Mouse (Mus musculus) monocyte, adult 2 months (primary cell): Measurements from ENCODE around the gene Gpatch1.

ENCODE experiments used
- DNase-seq, 2 experiments: peaks; one replicate each; pipeline ENCODE4 v3.0.0; 2022; ENCODE audit warnings: low spot score in 2 of 2, low read depth in 1 of 2

The Gpatch1 gene

DNA sequence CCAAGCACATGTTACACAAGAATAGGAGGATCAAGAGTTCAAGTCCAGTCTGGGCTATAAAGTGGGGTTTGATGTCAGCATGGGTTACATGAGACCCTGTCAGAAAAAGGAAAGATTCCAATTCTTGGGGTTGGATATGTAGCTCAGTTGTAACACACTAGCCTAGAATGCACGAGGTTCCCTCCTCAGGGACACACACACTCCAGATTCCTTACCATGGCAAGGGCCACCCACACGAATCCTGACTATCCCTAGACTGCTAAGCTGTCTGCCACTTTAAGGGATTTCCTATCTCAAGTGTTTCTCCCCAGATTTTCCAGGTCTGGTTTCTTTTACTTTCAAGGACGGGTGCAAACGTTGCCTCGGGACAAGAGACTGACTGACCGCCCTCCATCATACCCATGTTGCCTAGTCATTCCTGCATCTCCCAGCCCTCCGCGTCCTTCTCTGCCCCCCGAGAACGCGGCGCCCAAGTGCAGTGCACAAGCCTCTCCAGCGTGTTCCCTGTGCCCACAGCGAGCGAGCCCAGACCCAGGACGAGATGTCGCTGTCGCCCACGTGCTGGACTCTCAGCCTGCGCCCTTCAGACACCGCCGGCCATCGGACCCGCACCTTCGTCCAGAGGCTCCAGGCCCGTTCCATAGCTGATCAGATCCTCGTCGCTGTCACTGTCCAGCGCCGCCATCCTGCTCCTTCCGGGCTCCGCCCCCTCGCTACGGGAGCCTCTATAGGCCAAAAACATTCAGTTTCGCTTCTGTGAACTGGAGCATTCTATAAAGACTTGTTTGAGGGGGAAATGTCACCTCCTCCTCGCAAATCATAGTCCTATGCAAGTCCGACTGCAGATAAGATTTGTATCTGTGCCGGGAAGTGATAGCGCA lies at the start of gene Gpatch1:
Gene Gpatch1 (minus strand): TSS at position 712 of the 881 bp plus-strand sequence.
- peak; percentile 55 to 78 for DNase-seq

DNA sequence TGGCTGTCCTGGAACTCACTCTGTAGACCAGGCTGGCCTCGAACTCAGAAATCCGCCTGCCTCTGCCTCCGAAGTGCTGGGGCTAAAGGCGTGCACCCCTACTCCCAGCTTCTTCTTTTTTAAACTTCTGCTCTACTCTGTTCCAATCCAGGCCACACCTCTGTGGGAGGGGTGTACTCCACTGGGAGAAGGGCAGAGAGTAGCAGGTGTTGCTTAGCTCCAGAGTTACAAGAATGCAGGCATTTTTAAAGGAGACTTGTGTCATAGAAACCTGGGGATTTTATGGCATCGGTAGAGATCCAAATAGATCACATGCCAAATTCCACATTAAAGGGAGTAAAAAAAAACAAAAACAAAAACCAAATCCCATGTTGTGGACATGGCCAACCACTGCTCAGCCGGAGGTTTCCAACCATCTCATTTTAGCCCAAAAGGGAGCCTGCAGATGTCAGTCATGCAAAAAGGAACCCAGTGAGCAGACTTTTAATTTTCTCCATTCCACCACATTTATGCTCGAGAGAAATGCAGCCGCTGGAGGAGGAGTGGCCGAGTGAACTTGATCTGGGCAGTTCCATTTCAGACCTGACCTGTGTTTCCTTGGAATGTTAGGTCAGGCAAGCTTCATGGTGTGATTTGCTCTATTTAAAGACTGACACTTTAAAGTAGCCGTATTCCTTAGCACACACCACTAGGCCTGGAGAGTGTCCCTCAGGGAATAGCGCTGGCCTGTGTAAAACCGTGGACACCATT lies 47.1 kb upstream of the Gpatch1 start:
- no peak for DNase-seq

DNA sequence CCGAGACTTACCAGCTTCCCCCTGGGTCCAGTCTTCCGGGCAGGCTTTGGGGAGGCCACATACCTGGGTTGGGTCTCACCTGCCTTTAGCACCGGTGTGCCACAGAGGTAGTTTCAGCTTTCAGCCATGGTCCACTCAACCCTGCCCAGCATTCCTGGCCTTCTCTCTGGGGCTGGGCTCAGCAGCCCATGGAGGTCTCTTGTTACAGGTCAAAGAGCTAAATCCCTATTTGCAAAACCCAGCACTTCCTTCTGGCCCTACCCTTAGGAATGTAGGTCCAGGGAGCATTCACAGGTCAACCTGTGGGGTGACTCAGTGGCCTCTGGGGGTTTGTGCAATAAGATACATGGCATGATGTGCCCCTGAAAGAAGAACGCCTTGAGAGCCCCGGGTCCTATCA lies 44.6 kb upstream of the Gpatch1 start:
- DNase-seq: no peak

- no peak for DNase-seq
These were observed 44.0 kb upstream of the Gpatch1 start for GRCm38 (mm10) chr7:35362253-35362652.

GRCm38 (mm10) chr7:35357621-35358020 lies 39.4 kb upstream of the Gpatch1 start:
- DNase-seq: no peak

DNA sequence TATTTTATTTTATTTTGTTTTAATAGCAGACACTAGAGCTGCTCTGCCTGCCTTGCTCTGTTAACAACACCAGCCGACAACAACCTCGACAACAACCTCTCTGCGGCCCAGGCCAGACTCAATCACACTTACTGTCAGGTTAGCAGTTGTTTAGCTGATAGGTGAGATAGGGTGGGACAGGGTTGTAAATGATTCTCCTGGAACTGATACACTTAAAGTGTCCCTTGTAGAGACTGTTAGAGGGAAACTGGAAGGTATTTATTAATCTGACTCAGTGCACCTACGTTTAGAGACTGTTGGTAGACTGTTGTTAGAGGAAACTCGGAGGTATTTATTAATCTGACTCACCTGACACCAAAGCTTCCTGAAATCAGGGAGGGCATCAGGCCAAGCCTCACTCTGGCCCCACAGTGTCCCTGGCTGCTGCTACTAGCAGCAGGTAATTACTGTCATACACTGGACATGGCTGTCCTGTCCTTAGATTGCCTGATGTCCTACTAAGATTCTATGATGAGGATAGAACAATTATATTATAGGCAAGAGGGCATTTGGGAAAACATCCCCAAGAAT lies 37.1 kb upstream of the Gpatch1 start:
- DNase-seq: no peak

- no peak for DNase-seq
These were observed 35.1 kb upstream of the Gpatch1 start for GRCm38 (mm10) chr7:35353306-35353705.

GRCm38 (mm10) chr7:35351155-35351554 lies 32.9 kb upstream of the Gpatch1 start:
- DNase-seq: no peak

DNA sequence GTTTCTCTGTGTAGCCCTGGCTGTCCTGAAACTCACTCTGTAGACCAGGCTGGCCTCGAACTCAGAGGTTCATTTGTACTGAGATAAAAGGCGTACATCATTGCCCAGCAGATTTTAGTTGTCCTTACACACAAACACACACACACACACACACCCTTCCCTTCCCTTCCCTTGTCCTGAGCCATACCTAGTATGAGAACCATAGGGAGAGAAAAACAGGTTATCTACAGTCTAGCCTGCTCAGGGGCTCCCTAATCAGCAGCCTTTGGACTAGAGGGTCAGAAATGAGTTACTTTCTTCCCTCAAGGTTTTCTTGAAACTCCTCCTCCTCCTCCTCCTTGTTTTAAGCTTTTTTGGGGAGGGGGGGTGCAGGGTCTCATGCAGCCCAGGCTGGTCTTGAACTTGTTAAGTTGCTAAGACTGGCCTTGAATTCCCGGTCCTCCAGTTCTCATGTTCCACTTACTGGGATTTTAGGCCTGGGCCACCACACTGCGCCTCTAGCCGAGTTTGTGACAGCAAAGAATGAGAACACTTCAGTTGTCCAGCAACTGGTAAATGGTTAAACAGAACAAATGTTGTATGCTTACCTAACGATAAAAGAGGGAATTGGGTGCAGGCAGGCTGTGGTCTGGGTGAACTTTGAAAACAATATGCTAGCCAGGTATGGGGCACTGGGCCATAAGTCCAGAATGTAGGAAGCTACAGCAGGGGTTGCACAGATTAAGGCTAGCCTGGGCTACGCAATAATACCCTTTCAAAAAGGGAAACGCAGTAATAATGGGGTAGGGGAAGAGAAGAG lies 31.8 kb upstream of the Gpatch1 start:
- DNase-seq: no peak

GRCm38 (mm10) chr7:35349022-35349421 lies 30.8 kb upstream of the Gpatch1 start:
- DNase-seq: no peak

DNA sequence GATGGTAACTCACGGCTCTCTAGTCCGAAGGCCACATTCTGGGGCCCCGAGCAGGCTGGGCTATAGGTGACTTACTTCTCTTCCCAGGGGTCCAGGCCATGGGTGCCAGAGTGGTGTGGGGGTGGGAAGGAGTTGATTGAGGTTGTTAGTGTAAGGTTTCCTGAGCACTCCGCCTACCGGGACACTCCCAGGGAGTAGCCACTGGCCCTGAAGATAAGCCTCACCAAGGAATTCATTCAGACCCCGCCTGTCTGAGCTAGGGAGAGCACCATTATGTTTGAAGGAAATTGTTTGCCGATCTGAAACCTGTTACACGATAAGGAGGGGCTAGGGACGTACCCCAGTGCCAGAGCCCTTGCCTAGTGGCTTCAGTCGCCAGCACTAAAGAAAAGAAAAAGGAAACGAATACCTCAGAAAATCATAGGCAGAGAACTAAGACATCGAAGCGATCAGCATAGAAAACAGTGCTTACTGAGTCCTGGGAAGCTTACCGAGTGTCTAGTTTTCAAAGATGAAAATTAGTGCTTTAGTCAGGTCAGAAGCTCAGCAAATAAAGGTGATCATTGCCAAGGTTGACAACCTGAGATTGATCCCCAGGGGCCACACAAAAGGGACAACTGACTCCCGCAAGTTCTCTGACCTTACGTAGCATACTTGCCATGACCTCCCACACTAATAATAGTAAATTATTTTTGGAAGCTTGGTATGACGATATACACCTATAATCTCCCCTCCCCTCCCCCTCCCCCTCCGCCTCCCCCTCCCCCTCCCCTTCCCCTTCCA lies 29.9 kb upstream of the Gpatch1 start:
- no peak for DNase-seq

DNA sequence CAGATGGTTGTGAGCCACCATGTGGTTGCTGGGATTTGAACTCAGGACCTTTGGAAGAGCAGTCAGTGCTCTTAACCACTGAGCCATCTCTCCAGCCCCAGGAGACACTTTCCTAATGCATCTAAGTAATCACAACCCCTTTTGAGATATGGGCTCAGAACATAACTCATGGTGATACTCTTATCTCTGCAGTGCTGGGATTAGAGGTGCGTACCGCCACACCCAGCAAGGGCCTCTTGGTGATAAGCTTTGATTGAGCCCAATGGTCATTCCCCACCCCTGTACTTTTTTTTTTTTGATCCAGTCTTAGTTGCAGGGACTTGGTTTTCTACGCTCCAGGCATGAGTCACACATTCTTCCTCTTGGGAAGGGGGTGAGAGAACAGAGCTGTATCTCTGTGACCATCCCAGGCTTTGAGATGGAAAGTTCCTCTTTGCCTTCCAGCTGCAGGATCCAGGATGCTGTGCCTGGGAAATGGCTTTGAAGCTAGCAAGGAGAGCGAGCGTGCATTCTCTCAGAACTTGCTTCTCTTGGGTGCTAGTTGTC lies 26.6 kb upstream of the Gpatch1 start:
- DNase-seq: no peak

DNA sequence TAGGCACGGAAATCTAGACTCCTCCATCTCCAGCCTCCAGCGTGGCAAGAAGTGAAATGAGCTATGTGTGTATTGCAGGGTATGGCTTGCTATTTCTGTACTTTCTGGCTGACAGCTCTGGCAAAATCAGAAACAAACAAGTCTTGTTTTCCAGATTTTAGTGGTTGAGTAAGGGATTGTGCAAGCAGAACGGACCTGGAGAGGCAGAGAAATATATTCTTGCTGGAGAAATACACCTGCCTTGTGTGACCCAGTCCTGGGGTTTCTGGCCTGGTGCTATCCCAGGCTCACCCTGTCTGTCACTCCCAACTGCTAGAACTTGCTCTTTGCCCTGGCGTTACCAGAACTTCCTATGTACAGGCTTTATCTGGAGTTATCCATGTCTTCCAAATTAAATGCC lies 24.3 kb upstream of the Gpatch1 start:
- no peak for DNase-seq

DNA sequence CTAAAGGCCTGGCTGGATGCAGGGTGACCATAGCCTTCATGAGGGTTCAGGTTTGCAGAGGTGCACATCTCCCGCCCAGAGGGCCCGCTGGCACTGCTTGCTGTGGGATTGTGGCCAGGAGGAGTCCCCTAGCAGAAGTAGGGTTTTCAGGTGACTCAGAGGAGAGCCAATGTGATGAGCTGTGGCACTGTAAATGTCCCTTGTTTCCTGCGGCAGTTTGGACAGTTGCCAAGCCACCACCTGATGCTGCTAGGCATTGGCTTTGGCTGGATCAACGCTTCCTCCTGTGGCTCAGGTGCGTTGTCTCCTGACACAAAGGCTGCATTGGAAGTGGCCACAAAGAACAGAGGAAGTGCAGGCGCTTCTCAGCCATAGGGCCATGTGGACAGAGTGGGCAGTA lies 23.0 kb upstream of the Gpatch1 start:
- DNase-seq: no peak

DNA sequence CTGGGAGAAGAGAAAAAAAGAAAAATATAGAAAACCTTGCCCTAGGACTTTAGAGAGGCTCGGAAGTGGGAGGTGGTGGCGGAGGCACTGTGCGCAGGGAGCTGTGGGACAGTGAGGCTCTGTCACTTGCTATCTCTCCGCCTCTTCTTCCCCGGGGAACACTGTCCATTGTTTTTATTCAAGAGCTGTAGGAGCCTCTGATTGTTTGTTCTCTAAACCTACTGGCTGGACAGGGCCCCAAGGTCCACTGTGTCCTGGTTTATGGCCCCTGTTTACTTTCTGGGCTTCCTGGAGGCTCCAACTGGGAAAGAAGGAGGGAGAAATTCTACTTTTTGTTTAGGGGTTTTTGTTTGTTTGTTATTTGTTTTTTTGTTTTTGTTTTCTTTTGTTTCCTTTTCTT lies 22.0 kb upstream of the Gpatch1 start:
- DNase-seq: no peak

DNA sequence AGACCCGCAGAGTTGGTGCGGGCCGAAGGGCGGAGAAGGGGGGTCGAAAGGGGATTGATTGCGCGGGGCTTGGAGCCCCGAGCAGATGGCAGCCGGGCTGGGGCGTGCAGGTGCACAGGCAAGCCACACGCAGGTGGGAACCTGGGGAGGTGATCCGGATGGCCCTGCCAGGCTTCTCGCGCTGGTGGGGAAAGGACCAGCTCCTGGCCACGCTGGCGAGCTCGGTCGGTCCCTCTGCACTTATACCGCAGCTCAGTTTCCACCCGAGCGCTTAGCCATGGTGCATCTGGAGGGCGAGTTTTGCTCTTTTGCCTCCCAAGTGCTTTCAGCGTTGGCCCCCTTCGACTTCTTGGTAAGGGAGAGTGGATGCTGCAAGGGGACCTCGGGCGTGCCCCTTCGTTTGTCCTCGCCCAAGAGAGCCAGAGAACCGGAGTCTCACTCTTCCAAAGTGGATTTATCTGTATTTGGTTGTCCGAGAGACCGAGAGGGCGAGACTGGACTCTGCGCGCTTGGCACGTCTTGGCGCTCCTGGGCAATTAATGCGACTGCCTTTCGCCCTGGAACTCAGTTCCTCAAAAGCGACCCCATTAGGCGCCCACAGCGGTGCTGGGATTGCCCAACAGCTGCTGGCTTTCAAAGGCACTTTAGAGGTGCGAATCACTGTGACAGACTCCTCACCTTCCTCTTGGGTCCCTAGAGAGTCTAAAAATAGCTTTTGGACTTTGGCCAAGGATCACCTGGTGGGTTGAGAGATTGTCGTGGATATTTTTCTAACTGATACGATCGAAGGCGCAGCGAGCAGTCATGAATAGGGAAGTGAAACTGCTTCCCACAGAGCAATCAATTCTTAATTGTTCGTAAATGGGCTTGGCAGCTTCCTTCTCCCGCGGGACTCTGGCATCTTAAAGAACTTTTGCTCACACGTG lies 16.6 kb upstream of the Gpatch1 start:
- peak in 1 of 2 experiments; percentile 10 for DNase-seq

- DNase-seq: peak; percentile 78 to 81
These were observed 15.7 kb upstream of the Gpatch1 start, which contains the start of gene Rhpn2 for GRCm38 (mm10) chr7:35333692-35334526. TSS of gene Rhpn2 (plus strand) at chr7:35334170.

- no peak for DNase-seq
These were observed 15.0 kb upstream of the Gpatch1 start for GRCm38 (mm10) chr7:35333231-35333651.
